Mouse (Mus musculus): ENCODE data around the gene Lrrfip1. TPM values are rescaled to one million over a fixed set of nuclear protein-coding genes. Genes with fewer than 3 reads are reported as not detected.

Gene Lrrfip1
- 115 to 136 TPM (median 127 TPM) in 4 replicates for total RNA-seq (2023; ENCODE audit: inconsistent age)

DNA sequence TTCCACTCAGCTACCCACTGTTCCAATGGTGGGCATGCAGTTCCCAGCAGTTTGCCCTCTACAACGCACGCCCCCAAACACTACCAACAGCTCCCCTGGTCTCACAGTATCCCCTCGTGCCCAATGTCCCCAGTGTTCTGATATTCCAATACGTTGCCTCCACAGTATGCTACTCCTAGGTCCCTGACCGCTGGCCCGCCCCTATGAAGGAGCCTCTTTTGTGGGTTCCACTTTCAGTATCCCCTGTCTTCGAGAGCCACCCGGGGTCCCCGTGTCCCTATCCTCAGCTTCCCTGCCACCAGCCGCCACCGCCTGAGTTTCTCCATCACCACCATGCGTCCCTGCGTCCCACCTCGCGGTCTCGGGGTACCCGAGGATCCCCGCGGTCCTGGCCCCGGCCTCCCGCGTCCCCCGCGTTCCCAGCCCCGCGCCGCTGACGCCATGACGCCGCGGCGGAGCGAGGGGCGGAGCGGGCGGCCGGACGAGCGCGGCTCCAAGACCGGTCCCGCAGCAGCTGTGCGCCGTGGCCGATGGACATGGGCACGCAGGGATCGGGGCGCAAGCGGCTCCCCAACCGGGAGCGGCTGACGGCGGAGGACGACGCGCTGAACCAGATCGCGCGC lies at the start of gene Lrrfip1:
Gene Lrrfip1 (plus strand): TSS at position 470 of the 623 bp plus-strand sequence.

DNA sequence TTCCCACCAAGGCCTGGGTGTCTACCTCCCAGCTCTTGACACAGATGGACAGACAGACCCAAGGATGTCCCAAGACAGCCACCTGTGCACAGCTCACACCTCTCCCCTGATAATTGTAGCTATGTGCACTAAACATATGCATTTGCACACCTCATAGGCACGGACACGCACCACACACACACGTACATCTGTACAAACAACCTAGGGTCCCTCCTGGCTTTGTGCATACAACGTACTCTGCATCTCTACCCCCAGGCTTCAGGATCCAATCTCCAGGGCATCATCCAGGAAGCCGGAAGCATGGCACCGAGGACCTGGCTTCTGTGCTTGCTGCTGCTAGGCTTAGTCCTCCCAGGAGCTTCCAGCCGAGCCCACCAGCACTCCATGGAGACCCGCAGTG lies 45.7 kb upstream of the Lrrfip1 start, which contains the start of gene Prlh:
Gene Prlh (plus strand): TSS at position 301 of the 400 bp plus-strand sequence.

DNA sequence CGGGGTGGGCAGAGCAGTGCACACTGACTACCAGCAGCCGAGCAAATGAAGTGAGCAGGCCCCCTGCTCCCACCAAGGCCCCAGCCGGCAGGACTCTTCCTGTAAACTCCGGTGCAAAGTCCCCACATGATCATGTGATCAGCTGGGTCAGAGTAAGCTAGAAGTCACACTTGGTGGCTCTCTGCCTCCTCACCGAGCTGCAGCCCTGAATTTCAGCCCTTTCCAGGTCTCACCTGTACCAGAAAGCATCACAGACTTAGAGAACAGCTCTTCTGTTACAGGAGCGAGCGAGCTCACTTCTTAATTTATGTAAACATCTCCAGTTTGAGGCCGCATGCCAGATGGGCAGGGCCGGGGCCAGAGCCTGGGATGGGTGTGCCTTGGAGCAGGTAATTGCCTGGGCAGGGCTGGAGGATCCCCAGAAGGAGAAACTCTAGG lies 29.2 kb upstream of the Lrrfip1 start, which contains the start of gene Rab17:
Gene Rab17 (minus strand): TSS at position 315 of the 438 bp plus-strand sequence.

GRCm38 (mm10) chr1:91144813-91145212 lies 146.3 kb downstream of the Lrrfip1 start, which contains the start of gene Rbm44:
Gene Rbm44 (plus strand): TSS chr1:91145089.

Other genes with a start within 250 kb of the Lrrfip1 start
- 0.06 to 0.45 TPM in 2 of 4 replicates, not detected in the others for gene Col6a3, start 154.8 kb upstream of the Lrrfip1 start, total RNA-seq (2023; ENCODE audit: inconsistent age)
- gene Mlph, start 83.7 kb upstream of the Lrrfip1 start, total RNA-seq (2023; ENCODE audit: inconsistent age): not detected in 4 replicates
- not detected in 4 replicates for gene Prlh, start 45.6 kb upstream of the Lrrfip1 start, total RNA-seq (2023; ENCODE audit: inconsistent age)
- gene Rab17, start 29.1 kb upstream of the Lrrfip1 start, total RNA-seq (2023; ENCODE audit: inconsistent age): not detected in 4 replicates
- 0.61 to 1.00 TPM (median 0.83 TPM) in 4 replicates for gene Rbm44, start 146.4 kb downstream of the Lrrfip1 start, total RNA-seq (2023; ENCODE audit: inconsistent age)
- 0.22 to 0.60 TPM in 2 of 4 replicates, not detected in the others for gene Ramp1, start 181.1 kb downstream of the Lrrfip1 start, total RNA-seq (2023; ENCODE audit: inconsistent age)

All from B cell, adult (primary cell).